Mouse (Mus musculus): ENCODE data around the gene Atp1b3. TPM values are rescaled to one million over a fixed set of nuclear protein-coding genes. Genes with fewer than 3 reads are reported as not detected.

The Atp1b3 gene
- polyA plus RNA-seq, 1 experiment from 2014 or later: 147 TPM

DNA sequence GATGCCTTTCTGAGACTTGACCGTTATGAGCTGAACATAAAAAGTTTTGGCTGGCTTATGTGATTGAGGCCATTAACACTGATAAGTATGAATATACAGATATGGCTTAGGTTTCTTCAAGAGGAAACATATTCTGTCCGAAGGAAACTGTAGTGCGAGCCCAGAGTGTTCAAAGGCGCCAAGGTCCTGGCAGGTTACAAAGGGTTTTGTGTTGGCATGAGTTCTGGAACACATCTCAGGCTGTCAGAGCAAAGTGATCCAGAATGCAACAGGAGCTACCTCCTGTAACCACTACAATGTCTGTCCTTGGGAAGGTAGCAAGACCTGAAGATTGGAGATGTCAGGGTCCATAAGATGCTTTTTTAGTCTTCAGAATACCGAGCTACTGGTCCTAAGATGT lies 44.9 kb downstream of the Atp1b3 start:
- H3K36me3 ChIP-seq (replicated peaks): peaks cover 85% of the 10 kb centered on the region

DNA sequence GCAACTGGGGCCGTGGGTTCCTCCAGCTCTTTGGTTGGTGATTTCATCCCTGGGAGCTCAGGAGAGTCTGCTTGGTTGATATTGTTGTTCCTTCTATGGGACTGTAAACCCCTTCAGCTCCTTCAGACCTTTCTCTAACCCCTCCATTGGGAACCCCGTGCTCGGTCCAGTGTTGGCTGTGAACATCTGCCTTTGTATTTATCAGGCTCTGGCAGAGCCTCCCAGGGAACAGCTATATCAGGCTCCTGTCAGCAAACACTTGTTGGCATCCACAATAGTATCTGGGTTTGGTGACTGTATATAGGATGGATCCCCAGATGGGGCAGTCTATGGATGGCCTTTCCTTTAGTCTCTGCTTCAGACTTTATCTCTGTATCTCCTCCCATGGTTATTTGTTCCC lies 52.2 kb downstream of the Atp1b3 start:
- Histone ChIP-seq H3K27me3 (replicated peaks; ENCODE audit: low read depth, poor library complexity, severe bottlenecking) (no peaks in the 10 kb centered on the region), H3K4me1 (no peaks in the 10 kb centered on the region), H3K27ac (replicated peaks) (no peak overlapping the region), H3K36me3 (replicated peaks) (peaks cover 100% of the 10 kb centered on the region), H3K4me3 (no peak overlapping the region), H3K9me3 (no peaks in the 10 kb centered on the region)
- WGBS: 93% methylated on average over 3 of the region's 3 CpGs
- DNase-seq (ENCODE audit: low spot score): no peak

More for the DNA sequence above, 44.9 kb downstream of the Atp1b3 start:
- Histone ChIP-seq H3K4me3 (no peak overlapping the region), H3K27ac (replicated peaks) (no peak overlapping the region), H3K9me3 (no peaks in the 10 kb centered on the region), H3K27me3 (replicated peaks; ENCODE audit: low read depth, poor library complexity, severe bottlenecking) (no peaks in the 10 kb centered on the region), H3K4me1 (0 out of 2 replicates have a peak, but pooled peaks cover 3% of the 10 kb centered on the region)
- 95% methylated on average over 5 of the region's 5 CpGs for WGBS
- DNase-seq (ENCODE audit: low spot score): no peak

DNA sequence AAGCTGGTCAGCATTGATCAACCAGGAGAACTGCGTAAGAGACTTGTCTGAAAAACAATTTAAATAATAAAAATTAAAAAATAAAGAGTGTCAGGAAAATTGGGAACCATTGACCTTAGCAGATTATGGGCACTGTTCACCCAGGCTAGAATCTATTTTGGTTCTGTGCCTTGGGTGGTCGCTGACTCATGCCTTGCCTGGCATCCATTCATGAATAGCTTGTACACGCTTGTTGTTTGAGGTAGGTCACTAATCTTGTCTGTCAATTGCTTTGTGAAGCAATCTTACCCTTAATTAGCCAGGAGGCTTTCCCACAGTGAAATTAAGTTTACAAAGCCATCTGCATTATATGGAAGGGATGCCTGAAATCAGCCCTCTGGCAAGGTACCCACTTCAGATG lies 55.4 kb downstream of the Atp1b3 start:
- WGBS: 80% methylated on average over 3 of the region's 3 CpGs
- Histone ChIP-seq H3K36me3 (replicated peaks) (peaks cover 100% of the 10 kb centered on the region), H3K4me1 (no peaks in the 10 kb centered on the region), H3K27me3 (replicated peaks; ENCODE audit: low read depth, poor library complexity, severe bottlenecking) (no peaks in the 10 kb centered on the region), H3K4me3 (no peak overlapping the region), H3K9me3 (peaks cover 5% of the 10 kb centered on the region; the same call in 1 of the 2 replicates), H3K27ac (replicated peaks) (no peak overlapping the region)
- DNase-seq (ENCODE audit: low spot score): no peak

DNA sequence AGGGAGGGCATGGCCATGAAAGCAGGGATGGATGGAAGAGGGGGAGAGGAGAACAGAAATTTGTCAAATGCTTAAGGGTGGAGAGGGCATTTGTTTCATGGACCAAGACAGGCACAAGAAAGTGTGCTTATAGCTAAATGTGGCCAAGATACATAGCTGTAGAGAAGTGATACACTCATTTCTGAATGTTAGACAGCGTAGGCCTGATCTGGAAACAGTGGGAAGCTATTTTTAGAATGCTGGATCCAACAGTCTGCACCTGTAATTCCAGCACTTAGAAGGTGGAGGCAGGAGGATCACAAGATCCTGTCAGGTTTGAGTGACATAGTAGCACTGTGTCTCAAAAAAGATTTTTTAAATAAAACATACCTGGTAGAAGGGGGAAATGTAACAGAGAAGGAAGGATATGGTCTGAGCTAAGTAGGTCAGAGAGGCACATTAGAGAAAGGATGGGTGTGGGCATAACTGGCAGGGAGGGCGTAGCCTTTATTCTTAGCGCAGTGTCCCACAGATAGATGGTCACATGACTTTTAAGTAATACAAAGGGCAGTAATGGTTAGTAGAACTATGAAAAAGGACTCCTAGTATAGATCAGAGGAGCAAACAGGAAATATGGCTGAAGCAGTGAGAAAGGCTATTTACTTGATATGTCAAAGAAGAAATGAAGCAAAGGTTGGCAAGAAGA lies 64.8 kb downstream of the Atp1b3 start:
- Histone ChIP-seq H3K4me1 (no peaks in the 10 kb centered on the region), H3K27ac (replicated peaks) (no peak overlapping the region), H3K4me3 (no peak overlapping the region), H3K9me3 (no peaks in the 10 kb centered on the region), H3K27me3 (replicated peaks; ENCODE audit: low read depth, poor library complexity, severe bottlenecking) (no peaks in the 10 kb centered on the region), H3K36me3 (replicated peaks) (peaks cover 95% of the 10 kb centered on the region)
- no peak for DNase-seq (ENCODE audit: low spot score)
- 97% methylated on average over 3 of the region's 3 CpGs for WGBS

DNA sequence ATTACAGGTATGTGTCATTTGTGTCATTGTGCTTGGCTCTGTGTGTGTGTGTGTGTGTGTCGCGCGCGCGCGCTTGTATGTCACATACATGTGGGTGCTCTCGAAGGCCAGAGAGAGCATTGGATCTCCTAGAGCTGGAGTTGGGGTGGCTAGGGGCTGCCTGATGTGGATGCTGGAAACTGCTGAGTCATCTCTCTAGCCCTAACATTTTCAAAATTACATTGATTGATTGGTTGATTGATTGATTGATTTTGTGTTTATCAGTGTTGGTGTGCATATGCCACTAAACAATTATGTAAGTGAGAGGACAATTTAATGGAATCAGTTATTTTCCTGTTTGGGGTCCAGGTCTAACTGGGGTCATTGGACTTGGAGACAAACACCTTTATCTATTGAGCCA lies 72.1 kb downstream of the Atp1b3 start:
- no peak for DNase-seq (ENCODE audit: low spot score)
- 95% methylated on average over 7 of the region's 7 CpGs for WGBS
- Histone ChIP-seq H3K9me3 (no peaks in the 10 kb centered on the region), H3K27me3 (replicated peaks; ENCODE audit: low read depth, poor library complexity, severe bottlenecking) (no peaks in the 10 kb centered on the region), H3K4me1 (no peaks in the 10 kb centered on the region), H3K4me3 (no peak overlapping the region), H3K36me3 (replicated peaks) (peaks cover 80% of the 10 kb centered on the region), H3K27ac (replicated peaks) (no peak overlapping the region)

DNA sequence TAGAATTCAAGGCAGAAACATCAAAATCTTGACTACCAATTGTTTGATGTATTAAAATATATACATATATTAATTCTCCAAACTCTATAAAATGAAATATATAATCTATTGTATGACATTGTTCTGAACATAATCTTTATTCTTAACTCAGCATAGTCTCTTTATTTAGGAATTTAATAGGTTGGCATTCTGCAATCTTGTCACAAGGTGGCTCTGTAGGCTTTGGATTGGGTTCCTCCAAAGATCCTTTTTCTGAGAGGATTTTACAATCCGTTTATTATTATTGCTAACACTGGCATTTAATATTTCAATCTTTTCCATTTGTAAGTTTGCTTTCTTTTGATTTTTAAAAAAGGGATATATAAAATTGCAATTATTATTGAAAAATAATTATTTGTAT lies 79.3 kb downstream of the Atp1b3 start:
- DNase-seq (ENCODE audit: low spot score): no peak
- Histone ChIP-seq H3K27ac (replicated peaks) (no peak overlapping the region), H3K9me3 (no peaks in the 10 kb centered on the region), H3K4me1 (no peaks in the 10 kb centered on the region), H3K4me3 (no peak overlapping the region), H3K36me3 (replicated peaks) (peaks cover 40% of the 10 kb centered on the region), H3K27me3 (replicated peaks; ENCODE audit: low read depth, poor library complexity, severe bottlenecking) (no peaks in the 10 kb centered on the region)
- 38% methylated on average over 1 of the region's 1 CpGs for WGBS

Other genes starting within 250 kb of the Atp1b3 start
- gene Gk5, start 245.1 kb downstream of the Atp1b3 start, polyA plus RNA-seq (2016; fragmentation: Nextera tagmentation; extraction: Ambion mirVana): 4.6 and 4.8 TPM in 2 replicates
- gene Tfdp2, start 168.2 kb downstream of the Atp1b3 start, polyA plus RNA-seq (2016; fragmentation: Nextera tagmentation; extraction: Ambion mirVana): 61.4 and 72.1 TPM in 2 replicates
- 264 and 272 TPM in 2 replicates for gene Rnf7, start 114.2 kb upstream of the Atp1b3 start, polyA plus RNA-seq (2016; fragmentation: Nextera tagmentation; extraction: Ambion mirVana)
- gene Gm28729, start 160.8 kb upstream of the Atp1b3 start, polyA plus RNA-seq (2016; fragmentation: Nextera tagmentation; extraction: Ambion mirVana): not detected in 2 replicates